Mouse (Mus musculus) liver (tissue): ENCODE measurements around the gene Lrrk1.

Experiments used
- DNase-seq: peaks from one replicate; pipeline ENCODE4 v3.0.0-alpha.2; 2020; ENCODE audit warnings: mixed read lengths

The Lrrk1 gene

DNA sequence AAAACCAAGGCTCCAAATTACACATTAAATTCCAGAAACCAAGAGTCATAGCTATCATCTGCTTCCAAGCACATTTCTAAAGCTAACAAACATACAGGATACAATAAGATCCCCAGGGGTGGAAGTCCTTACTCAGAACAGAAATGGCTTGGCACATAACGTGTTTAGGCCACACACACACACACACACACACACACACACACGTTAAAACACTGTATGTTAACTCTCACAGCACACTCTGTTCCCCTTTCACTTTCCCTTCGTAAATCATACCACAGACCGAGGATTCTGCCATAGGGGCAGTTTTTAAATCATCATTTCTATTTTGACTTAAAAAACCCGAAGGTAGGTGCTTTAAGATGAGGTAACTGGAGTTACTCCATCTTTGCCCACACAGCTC lies 3.9 kb downstream of the Lrrk1 start:
- DNase-seq: no peak

DNA sequence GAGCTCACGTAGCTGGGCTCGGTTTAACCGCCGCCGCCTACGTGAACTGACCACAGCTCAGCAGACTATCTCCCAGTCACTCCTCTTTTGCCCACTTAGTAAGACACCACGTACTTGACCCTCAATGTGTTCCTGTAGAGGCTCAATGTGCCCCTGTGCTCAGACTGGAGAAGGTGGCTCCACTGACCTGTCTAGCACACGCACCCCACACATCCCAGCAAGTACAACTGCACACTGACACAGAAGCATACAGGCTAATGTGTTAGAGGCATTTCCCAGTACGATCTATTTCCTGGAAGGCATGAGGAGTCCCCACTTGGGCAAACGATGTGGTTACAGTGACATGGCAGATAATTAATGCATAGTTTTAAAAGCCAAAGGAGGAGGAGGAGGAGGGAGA lies 11.6 kb downstream of the Lrrk1 start:
- DNase-seq: no peak

DNA sequence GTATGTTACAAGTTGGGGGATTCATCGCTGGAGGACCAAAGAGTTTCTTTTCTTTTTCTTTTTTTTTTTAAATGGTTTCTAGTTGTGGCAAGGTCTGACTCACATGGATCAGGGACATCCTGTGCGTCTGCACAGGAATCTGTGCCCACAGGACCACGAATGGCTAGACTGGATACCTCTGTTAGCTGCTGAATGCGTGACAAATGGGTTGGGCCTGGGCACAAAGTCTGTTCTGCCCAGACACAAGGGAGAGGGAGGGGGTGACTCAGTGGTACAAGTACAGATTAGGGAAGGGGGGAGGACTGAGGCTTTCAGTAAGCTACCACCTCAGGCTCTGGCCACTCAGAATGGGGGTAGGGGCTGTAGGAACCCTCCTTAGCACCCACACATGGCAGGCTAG lies 12.4 kb downstream of the Lrrk1 start:
- no peak for DNase-seq

DNA sequence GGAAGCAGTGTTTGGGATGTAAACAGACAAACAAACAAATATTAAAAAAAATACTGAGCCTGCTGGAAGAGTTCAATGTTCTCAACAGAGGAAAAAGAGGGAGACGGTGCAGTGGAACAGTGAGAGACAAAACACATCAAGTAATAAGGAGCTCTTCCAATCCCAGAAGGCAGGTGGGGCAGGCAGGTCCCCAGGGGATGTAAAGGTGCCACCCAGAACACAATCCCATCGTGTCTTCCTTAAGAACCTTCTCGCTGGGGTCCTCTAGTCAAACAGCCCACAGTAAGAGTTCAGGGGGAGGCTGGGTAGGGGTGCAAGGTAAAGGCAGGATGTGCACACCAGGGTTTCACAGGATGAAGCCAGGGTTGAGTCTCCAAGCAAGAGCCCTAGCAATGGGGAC lies 14.8 kb downstream of the Lrrk1 start:
- DNase-seq: no peak

DNA sequence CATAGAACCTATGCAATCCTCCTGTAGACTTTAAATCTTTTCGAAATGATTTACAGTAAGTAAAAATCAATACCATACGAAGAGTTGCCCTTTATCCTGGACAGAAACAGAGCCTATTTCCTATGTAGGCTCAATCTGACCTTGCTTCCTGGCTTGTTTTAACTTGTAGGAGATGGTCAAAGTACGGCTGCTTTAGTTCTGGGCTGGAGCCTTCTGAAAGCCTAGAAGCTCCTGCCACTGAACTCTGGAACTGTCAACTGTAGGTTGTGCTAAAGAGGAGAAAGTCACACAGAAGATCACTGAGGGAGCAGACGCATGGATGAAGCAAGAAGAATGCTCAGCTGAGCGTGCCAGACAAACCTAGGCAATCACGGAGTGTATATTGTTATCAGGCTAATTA lies 17.2 kb downstream of the Lrrk1 start:
- DNase-seq: no peak

DNA sequence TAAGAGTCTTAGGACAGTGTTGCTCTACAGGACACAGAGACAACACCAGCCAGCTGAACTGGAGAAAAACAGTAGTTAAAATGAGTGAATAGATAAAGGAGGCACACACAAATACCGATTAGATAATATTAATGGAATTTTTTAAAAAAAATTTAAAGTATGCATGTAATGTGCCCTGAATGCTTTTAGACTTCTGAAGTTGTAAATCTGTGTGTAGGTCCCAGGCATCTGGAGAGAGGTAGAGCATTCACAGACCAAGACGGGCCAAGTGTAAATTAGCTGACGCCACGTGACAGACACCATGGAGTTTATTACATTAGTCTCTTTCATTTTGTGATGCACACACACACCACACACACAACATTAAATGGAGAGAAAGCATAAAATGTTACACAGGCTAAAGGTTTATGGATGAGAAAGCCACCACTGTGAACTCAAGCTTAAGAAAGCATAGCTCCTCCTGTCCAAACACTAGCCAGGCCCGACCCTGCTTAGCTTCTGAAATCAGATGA lies 18.2 kb downstream of the Lrrk1 start:
- no peak for DNase-seq

DNA sequence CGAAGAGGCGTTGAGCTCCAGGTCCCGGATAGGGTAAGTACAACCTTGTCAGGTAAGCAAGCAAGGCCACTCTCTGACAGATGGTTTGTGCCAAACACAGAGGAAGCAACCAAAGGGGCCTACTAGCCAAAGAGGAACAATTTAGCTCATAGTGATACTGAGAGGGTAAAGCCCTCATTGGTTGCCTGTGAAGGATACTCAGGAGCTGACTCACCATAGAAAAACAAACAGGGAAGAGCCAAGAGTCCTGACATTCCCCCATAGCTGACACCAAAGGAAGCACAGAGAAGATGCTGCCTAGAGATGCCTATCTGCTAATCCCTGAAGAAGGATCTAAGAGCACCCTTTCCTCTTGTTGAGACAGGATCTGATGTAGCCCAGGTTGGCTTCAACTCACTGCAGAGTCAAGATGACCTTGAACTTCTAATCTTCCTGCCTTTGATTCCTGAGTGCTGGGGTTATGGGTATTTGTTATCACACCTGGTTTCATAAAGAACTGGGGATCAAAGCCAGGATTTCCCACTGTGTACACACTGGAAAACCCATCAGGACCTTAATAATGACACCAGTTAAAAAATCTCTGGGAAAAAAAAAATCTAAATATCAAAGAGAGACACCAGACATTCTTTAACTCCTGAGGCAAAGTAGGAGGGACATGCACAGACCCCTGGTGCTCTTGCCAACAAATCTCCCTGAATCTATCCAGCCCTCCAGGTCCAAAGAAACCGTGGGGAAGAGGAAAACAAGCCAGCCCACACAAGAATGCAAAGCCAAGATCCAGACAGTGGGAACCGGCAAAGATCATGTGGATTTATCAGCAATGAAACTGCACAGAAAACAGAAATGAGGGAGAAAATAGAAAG lies 18.8 kb downstream of the Lrrk1 start:
- no peak for DNase-seq

DNA sequence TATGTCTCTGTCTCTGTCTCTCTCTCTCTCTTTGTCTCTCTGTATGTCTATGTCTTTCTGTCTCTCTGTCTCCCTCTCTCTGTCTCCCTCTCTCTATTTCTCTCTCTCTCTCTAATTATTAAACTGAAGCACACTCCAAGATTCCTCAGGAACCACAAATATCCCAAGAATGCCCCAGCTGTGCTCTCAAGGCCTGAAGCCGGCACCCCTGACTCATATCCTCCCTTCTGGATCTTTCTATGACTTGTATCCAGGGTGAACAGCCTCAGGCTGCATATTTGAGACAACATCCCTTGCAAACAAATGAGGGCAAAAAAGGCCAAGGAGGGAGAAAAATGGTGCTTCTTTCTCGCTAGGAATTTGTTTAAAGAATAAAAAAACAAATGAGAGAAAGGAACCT lies 22.2 kb downstream of the Lrrk1 start, which contains the start of gene Gm10974:
Gene Gm10974 (plus strand): TSS at position 2 of the 400 bp plus-strand sequence.
- no peak for DNase-seq

DNA sequence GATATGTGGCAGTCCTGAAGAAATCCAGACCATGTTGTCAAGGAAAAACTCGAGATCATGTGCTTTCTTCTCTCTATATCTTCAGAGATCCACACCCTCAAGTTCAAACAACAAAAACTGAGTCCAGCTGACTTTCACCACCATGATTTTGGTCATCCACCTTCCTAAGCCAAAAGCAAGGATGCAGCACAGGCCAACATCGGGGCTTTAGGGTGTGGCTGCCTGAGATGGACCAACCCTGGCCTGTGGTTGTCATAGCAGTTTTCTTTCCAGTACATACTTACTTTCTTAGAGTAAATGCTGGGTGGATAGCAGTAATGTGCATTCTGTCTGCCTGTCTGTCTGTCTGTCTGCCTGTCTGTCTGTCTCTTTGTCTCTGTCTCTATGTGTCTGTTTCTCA lies 22.7 kb downstream of the Lrrk1 start:
- DNase-seq: no peak

DNA sequence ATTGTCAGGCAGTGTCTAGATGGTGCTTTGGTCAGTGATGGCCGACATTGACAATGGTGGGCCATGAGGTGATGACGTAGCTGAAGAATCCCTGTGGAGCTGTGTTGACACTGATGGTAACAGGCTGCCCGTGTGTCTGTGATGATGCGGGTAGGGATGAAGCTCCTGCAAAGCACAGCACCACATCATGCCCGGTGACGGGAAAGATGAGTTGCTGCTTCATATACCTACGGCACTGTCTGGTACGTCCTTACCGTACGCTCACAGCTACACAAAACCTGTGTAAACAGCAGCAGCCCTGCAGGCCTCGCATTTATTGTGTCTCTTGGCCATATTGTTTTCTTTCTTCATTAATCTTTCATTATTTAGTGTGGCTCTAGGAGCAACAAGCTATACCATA lies 23.7 kb downstream of the Lrrk1 start:
- no peak for DNase-seq

DNA sequence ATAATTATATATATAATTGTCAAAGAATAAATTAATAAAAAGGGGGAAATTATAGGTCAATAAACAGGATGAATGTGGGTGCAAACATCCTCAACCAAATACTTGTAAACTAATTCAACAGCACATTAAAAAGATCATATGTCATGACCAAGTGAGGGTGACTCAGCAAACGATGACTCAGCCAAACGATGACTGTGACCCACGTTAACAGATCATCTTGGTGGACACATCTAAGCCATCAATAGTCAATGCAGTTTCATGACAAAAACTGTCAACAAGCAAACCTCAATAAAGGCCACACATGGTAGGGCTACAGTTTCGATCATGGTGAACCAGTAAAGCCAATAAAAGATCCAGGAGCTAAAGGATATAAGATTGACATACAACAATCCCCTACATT lies 29.1 kb downstream of the Lrrk1 start:
- DNase-seq: peak; percentile 63

DNA sequence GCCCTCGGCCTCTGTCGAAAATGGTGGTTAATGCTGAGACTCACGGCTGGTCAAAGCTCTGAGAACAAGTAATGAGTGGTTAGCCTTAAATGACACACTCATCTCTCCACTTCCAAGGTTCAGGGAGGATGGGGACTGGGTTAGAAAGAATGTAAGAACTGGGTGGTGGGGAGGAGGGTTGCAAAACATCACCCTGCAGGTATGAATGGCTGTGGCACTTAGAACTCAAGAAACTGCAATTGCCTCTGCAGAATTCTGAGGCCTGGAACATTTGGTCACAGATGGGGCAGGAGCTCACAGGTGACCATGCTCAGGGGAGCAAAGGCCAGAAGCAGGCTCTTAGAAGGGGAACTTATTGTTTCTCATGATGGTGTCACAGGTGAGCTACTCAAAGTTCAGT lies 29.7 kb downstream of the Lrrk1 start:
- DNase-seq: no peak

DNA sequence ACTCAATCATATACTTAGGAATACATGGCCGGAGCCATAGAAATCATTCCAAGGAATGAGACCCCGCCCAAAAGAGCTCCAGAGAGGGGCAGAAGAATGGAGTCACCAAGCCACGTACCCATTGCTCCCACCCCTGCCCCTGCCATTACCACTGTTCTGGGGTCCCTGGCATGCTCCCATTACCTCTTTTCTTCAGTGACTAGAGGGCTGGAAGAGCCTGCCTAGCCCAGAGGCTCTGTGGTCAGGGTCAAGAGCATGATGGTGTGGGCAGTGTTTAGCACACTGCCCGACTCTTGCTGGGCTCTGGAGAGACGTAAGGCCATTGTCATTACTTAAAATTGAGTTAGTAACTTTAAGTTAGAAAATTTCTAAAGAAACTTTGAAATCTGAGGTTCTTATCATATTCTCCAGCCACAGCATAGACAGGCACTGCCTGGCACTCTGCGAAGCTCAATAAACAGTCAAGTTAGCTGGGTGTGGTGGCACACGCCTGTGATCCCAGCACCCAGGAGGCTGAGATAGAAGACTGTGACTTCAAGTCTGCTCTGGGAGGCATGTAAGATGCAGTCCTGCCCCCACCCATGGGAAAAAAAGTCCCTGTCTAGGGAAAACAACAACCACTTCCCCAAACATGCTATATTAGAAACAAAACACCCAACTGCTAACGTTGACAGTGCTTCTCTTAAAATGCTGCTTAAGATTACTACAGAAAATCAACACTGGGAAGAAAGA lies 32.2 kb downstream of the Lrrk1 start:
- peak; percentile 45 for DNase-seq

DNA sequence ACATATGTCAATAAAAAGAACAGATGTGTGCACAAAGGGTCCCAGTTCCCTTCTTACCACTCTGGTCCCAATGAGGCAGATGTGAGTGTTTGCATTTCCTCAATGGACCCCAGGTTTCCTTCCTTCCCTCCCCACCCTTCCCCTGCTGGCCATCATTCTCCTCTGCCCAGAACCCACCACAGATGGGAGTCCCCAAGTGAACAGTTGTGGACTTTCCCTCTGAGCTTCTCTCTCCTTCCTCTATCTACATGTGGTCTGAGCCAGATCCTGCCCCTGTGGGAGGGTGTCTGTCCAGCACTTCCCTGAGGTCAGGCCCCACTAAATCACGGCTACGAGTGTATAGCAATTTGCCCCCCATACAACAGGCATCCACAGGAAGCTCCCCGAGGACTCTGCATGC lies 33.2 kb downstream of the Lrrk1 start:
- DNase-seq: no peak

DNA sequence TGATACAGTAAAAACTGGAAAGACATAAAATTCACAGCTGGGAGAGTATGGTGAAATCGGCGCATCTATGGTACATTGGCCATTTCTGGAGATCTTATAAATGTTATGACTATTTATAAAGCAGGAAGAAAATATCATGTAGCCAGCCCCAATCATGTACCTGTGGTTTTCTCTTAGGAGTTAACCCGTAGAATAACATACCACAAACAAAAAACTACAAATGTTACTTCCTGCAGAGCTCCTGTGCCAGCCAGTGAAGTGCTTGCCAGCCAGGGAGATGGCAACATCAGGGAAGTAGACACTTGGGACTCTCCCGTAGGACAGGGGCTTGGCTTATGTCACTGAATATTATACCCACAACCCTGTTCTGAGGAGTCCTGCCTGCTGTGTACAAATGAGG lies 37.1 kb downstream of the Lrrk1 start:
- no peak for DNase-seq

DNA sequence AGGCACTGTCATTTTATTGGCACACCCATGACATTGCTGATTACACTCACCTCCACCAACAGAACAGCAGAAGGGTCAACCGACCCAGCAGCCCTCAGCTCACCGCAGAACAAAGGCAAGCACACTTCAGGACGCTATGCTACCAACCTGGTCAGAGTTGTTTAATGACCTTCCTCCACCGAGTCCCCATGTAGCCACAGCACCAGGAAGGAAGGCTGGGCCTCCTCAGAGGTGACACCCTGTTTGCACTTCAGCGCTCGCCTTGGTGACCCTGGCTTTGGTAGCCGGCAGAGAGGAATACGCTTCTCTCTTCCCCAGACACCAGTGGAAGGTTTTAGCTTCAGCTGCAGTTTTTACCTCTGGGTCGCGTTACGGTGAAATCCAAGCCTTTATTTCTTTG lies 38.5 kb downstream of the Lrrk1 start:
- no peak for DNase-seq

DNA sequence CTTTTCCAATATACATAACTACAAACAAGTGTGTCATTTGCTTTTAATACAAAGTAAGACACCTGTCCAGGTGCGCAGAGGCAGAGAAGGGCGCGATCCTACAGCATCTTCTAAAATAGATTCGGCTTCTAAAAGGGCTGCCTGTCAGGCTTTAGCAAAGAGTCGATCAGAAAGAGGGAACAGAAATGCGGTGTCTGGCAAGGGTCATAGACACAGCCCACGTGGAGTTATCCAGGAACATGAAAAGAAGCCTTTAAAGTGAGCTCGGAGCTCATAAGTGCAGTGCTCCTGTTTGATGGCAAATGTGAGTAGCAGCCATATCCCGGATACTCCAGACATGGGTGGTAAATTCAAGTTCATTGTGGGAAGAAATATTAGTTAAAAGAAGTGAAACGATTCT lies 39.6 kb downstream of the Lrrk1 start:
- DNase-seq: no peak

DNA sequence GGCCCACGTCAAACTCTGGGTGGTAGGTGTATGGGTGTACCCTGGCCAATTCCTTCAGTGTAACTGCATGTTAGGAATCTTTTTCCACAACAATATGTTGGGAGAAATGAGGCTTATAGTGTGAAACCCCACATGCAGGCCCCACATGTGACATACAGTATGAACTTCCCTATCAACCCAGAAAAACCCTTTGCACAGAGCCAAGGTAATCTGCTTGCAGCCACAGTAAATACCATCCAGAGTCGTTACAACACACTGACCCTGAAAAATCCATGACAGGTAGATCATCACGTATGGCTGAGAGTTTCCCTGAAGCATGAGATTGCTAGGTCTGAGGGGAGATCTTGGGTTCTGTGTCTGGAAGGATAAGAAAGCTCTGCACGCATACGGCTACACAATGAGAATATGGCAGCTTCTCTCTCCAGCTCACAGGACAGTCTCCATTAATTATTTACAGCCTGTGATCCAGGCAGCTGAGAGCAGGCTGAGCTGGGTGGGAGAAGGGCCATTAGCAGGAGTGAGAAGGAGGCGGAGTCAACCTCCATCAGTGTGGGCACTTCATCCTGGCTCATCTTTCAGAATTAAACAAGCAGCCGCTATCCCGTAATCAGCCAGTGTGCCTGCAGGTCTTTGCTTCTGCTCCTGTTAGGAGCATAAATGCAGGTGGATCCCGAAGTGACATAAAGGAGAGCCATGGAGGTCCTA lies 41.0 kb downstream of the Lrrk1 start:
- no peak for DNase-seq

DNA sequence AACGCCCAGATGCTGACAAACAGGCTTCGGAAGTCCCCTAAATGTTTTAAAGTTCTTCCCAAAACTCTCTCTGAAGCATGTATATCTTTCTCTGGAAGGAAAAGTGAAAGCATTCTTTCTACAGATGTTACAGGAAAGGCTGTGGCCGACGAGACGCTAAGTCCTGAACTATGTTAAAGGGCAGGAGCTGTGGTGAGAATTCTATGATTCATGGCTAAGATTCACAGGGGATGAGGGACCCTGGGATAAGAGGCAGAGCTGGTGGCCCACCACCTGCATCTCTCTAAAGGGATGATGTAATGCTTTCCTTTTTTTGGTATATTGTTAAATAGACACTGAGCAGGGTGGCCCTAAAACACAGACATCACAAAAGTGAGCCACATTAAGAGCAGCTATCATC lies 44.8 kb downstream of the Lrrk1 start:
- DNase-seq: no peak

DNA sequence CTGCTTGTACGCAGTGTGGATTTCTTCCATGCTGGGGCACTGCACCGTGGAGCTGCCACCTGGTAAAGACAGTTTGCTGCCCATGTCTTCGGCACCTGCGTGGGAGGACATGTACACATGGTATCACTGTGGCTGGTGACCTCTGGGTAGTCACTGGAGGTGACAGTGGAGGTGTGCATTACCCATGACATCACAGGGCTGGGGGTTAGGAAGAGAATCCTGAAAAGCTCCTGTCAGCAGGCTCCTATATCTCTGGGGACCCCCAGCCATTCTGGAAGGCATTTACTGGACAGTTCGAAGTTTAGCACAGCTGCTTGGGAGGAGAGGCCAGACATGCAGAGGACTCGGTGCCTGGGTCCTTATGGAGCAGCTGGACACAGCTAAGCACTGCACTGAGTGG lies 45.3 kb downstream of the Lrrk1 start:
- no peak for DNase-seq

DNA sequence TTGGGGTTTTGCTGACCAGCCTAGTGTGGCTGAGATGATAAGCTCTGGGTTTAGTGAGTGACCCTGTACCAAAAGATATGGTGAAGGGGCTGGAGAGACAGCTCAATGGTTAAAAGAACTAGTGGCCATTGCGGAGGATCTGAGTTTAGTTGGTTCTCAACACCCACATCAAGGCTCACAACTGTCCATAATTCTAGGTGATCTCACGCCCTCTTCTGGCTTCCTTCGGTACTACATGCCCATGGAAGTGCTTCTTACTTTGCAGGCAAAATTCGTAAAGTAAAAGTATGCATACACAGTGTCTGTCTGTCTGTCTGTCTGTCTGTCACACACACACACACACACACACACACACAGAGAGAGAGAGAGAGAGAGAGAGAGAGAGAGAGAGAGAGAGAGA lies 45.8 kb downstream of the Lrrk1 start:
- peak; percentile 63 for DNase-seq

DNA sequence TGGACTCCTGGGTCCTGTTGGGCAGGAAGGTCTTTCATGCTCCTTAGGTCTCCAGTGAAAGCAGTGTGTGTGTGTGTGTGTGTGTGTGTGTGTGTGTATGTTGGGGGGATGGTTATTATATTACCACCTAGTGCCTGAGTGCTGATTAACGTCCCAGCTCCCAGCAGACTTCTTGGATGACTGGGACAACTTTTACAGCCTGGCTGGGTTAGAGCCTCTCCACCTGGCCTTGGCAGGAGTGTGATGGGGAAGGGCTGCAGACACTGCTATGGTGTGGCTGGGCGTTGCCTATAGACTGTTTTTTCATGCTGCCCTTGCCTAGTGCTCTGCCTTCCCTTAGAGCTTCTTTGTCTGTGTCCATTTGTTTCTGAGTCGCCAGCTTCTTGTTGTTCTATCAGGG lies 48.1 kb downstream of the Lrrk1 start:
- DNase-seq: no peak

DNA sequence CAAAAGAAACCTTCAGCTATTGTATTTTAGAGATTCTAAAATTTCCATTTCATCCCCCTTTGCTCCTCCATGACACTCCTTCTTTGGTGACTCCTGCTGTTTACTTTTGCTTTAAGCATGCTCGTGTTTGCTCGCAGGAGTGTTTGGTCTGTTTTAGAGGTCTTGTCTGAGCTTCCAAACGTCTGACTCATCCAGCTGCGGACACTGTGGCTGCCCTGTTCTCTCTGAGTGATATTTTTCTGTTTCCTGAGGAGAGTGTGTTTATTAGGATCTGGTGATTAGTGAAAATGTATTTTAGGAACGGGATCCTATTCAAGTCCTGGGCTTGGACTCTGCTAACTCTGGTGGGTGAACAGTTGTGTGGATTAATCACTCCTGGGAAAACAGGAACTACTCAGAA lies 48.5 kb downstream of the Lrrk1 start:
- no peak for DNase-seq

DNA sequence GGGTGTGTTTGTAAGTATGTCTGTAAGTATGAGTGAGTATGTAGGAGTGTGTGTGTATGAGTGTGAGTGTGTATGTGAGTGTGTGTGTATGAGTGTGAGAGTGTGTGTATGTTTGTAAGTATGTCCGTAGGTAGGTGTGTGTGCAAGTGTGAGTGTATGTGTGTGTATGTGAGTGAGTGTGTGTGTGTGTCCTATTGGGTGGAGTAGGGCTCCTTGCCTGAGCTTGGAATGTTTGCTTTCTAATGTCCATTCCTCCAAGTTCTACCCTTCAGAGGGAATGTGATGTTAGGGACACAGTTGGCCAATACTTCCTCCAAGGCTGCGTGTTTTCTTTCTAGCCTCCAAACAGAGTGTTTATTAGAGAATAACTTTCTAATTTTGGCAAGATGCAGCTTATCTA lies 51.2 kb downstream of the Lrrk1 start:
- DNase-seq: no peak
